ENCODE assay signal across 16 mouse cellular contexts in the genomic region with DNA sequence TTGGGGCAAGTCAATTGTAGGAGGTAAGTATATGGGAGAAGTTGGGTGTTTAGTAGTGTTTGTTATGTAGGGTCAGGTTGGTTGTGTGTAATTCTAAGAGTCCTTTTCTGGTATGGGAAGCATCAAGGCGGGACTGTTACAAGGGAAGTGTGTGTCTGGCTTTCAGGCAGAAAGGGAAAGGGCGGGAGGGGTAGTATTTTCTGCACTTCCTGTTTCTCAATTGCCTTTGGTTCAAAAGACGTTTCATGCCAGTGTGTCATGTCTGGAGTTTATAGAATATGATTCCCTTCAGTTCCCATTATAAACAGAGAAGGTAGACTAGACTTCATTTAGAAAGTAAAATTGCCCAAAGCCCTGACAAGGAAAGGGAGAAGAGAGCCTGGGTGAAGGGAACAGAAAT.
"Had no signal": no experiment of that assay in that cellular context is flagged by ENCODE, and none has a peak within 500 bp of the region (broad histone marks: within the 10 kb centered on the region; RNA-seq: fewer than 3 reads in every experiment).

No protein-coding gene starts in this region.

- H3K27me3 ChIP-seq: intestine, embryonic 15.5 days; kidney, embryonic 15.5 days; limb, embryonic 12.5 days; midbrain, embryonic 15.5 days; neural tube, embryonic 13.5 days had no signal

- H3K4me3 ChIP-seq: intestine, embryonic 15.5 days; kidney, embryonic 15.5 days; limb, embryonic 12.5 days; midbrain, embryonic 15.5 days; neural tube, embryonic 13.5 days had no signal

- H3K36me3 ChIP-seq: intestine, embryonic 15.5 days; kidney, embryonic 15.5 days; limb, embryonic 12.5 days; midbrain, embryonic 15.5 days; neural tube, embryonic 13.5 days had no signal

- H3K27ac ChIP-seq: intestine, embryonic 15.5 days; kidney, embryonic 15.5 days; limb, embryonic 12.5 days; liver, embryonic 14.5 days; midbrain, embryonic 15.5 days; neural tube, embryonic 13.5 days had no signal

- DNase-seq: kidney, adult 18-20 months; kidney, postnatal 14 days; layer of hippocampus, adult 9-11 months; layer of hippocampus, postnatal 36 days; liver; lung, adult 18-20 months; lung, postnatal 4 days; right cerebral cortex, adult 18-20 months; right cerebral cortex, postnatal 25 days; thymus, postnatal 36 days had no signal

- H3K9me3 ChIP-seq: intestine, embryonic 15.5 days; kidney, embryonic 15.5 days; limb, embryonic 12.5 days; midbrain, embryonic 15.5 days; neural tube, embryonic 13.5 days had no signal

- H3K9ac ChIP-seq: intestine, embryonic 15.5 days; kidney, embryonic 15.5 days; limb, embryonic 12.5 days; liver, embryonic 14.5 days; midbrain, embryonic 15.5 days; neural tube, embryonic 13.5 days had no signal

- H3K4me2 ChIP-seq: intestine, embryonic 15.5 days; kidney, embryonic 15.5 days; limb, embryonic 12.5 days; midbrain, embryonic 15.5 days; neural tube, embryonic 13.5 days had no signal

- ATAC-seq: intestine, embryonic 15.5 days; midbrain, embryonic 15.5 days had no signal
